Mouse (Mus musculus): ENCODE results near the gene Dcaf5. TPM values are rescaled to one million over a fixed set of nuclear protein-coding genes. Genes with fewer than 3 reads are reported as not detected.

The Dcaf5 gene
- total and polyA plus RNA-seq, 3 experiments: 8.2 to 13.2 (median 13.0) TPM

GRCm38 (mm10) chr12:80453506-80453905 lies 17.1 kb upstream of the Dcaf5 start:
- Histone ChIP-seq H3K27me3 (replicated peaks) (no peaks in the 10 kb centered on the region), H3K4me2 (ENCODE audit: insufficient read depth, low read depth, poor library complexity, severe bottlenecking) (no peak overlapping the region), H3K79me2 (replicated peaks; ENCODE audit: control insufficient read depth, extremely low read depth, insufficient read depth, poor library complexity, severe bottlenecking) (no peaks in the 10 kb centered on the region), H3K4me1 (ENCODE audit: control insufficient read depth in 1 of 2, insufficient read depth in 2 of 2) (no peaks in the 10 kb centered on the region), H3K4me3 (replicated peaks in 1 of 3; ENCODE audit: low read depth in 2 of 3, low read length in 2 of 3, poor library complexity in 1 of 3) (no peak overlapping the region), H3K9ac (ENCODE audit: insufficient read depth, low read depth) (no peak overlapping the region), H3K27ac (ENCODE audit: insufficient read depth, low read depth) (no peak overlapping the region), H3K9me3 (replicated peaks; ENCODE audit: low read length) (no peaks in the 10 kb centered on the region), H3K36me3 (replicated peaks in 1 of 2; ENCODE audit: control insufficient read depth in 1 of 2, insufficient read depth in 1 of 2, low read length in 1 of 2) (no peaks in the 10 kb centered on the region)
- dilution Hi-C loops (cut with MboI; ENCODE audit: extremely low pct_ligation_motif_present, extremely low pct_unique_long_range_greater_than_20kb, low sequenced_read_pairs): no loop called here
- no peak for DNase-seq (ENCODE audit: extremely low read depth)
- in situ Hi-C loops (cut with MboI; ENCODE audit: low pct_ligation_motif_present, low pct_unique_long_range_greater_than_20kb, low sequenced_read_pairs): no loop called here
- TF ChIP-seq JUND (conservative IDR thresholded peaks at IDR 0.05; ENCODE audit: low read depth, low read length) (no peak), MXI1 (IDR thresholded peaks at IDR 0.05; ENCODE audit: low read depth, low read length) (no peak), TCF12 (IDR thresholded peaks at IDR 0.05; ENCODE audit: low read depth, low read length) (no peak), SIN3A (IDR thresholded peaks at IDR 0.05; ENCODE audit: low read length) (no peak), TBP (conservative IDR thresholded peaks at IDR 0.05; ENCODE audit: low read depth, low read length) (no peak)

GRCm38 (mm10) chr12:80444525-80445109 lies 8.2 kb upstream of the Dcaf5 start:
- dilution Hi-C loops (cut with MboI; ENCODE audit: extremely low pct_ligation_motif_present, extremely low pct_unique_long_range_greater_than_20kb, low sequenced_read_pairs): no loop called here
- H3K9ac ChIP-seq (ENCODE audit: insufficient read depth, low read depth): no peak overlapping the region
- TF ChIP-seq MEF2A (IDR thresholded peaks at IDR 0.05; ENCODE audit: borderline replicate concordance, low read depth, low read length) (peak; percentile 27; the same call in 1 of the 2 replicates), ETS1 (conservative IDR thresholded peaks at IDR 0.05; ENCODE audit: low read depth, low read length) (0 out of 2 replicates have a peak, but pooled peaks have one; percentile 13), NELFE (IDR thresholded peaks at IDR 0.05; ENCODE audit: low read depth, low read length) (no peak), EP300 (IDR thresholded peaks at IDR 0.05; ENCODE audit: low read length) (peak; percentile 38; the same call in 1 of the 2 replicates), JUN (IDR thresholded peaks at IDR 0.05; ENCODE audit: insufficient read depth, low read depth, low read length) (0 out of 2 replicates have a peak, but pooled peaks have one; percentile 11), SMC3 (IDR thresholded peaks at IDR 0.05; ENCODE audit: low read depth, low read length) (no peak), RCOR1 (conservative IDR thresholded peaks at IDR 0.05; ENCODE audit: low read depth, low read length) (0 out of 2 replicates have a peak, but pooled peaks have one; percentile 49), BHLHE40 (IDR thresholded peaks at IDR 0.05; ENCODE audit: low read depth, low read length) (peak; percentile 85), ELF1 (IDR thresholded peaks at IDR 0.05; ENCODE audit: low read depth, low read length) (no peak), IRF4 (IDR thresholded peaks at IDR 0.05; ENCODE audit: low read depth, low read length) (peak; percentile 75), ZNF384 (IDR thresholded peaks at IDR 0.05; ENCODE audit: low read depth, low read length) (peak; percentile 77), MYC (IDR thresholded peaks at IDR 0.05; ENCODE audit: low read depth, low read length) (no peak)
- peaks cover 23% of the 10 kb centered on the region for H3K27me3 ChIP-seq (replicated peaks)
- in situ Hi-C loops (cut with MboI; ENCODE audit: low pct_ligation_motif_present, low pct_unique_long_range_greater_than_20kb, low sequenced_read_pairs): no loop called here
- no peaks in the 10 kb centered on the region for H3K79me2 ChIP-seq (replicated peaks; ENCODE audit: control insufficient read depth, extremely low read depth, insufficient read depth, poor library complexity, severe bottlenecking)
- peaks cover 0 to 3% of the 10 kb centered on the region in 2 experiments; a peak in 1 of 4 replicates for H3K4me1 ChIP-seq (ENCODE audit: control insufficient read depth in 1 of 2, insufficient read depth in 2 of 2)
- no peaks in the 10 kb centered on the region for H3K9me3 ChIP-seq (replicated peaks; ENCODE audit: low read length)
- no peak overlapping the region for H3K4me3 ChIP-seq (replicated peaks in 1 of 3; ENCODE audit: low read depth in 2 of 3, low read length in 2 of 3, poor library complexity in 1 of 3)
- H3K4me2 ChIP-seq (ENCODE audit: insufficient read depth, low read depth, poor library complexity, severe bottlenecking): peak overlapping the region; percentile 24; the same call in 1 of the 2 replicates
- DNase-seq (ENCODE audit: extremely low read depth): no peak
- no peaks in the 10 kb centered on the region for H3K36me3 ChIP-seq (replicated peaks in 1 of 2; ENCODE audit: control insufficient read depth in 1 of 2, insufficient read depth in 1 of 2, low read length in 1 of 2)
- no peak overlapping the region for H3K27ac ChIP-seq (ENCODE audit: insufficient read depth, low read depth)

All from CH12.LX (cell line).